Mouse (Mus musculus) olfactory bulb, adult 2 months (tissue): Measurements from ENCODE around the gene Slc26a8. TPM values are rescaled to one million over a fixed set of nuclear protein-coding genes. Genes with fewer than 3 reads are reported as not detected.

Experiments
- H3K27ac ChIP-seq: fragments of 200-500 bp; 2 replicates; pipeline ENCODE4 v1.5.1; 2012; ENCODE audit warnings: low read depth, low read length; ENCODE audit not compliant: insufficient read depth
- H3K4me1 ChIP-seq: fragments of 200-500 bp; 2 replicates; pipeline ENCODE4 v1.6.1; 2012; ENCODE audit warnings: low read length; ENCODE audit not compliant: control insufficient read depth, insufficient read depth
- H3K4me3 ChIP-seq: fragments of 200-500 bp; 2 replicates; pipeline ENCODE4 v1.5.1; 2012; ENCODE audit warnings: mild to moderate bottlenecking, low read depth, low read length, moderate library complexity; ENCODE audit not compliant: insufficient read depth
- CTCF ChIP-seq: fragments of 200-500 bp; IDR thresholded peaks from 2 replicates; pipeline ENCODE4 v1.5.1; 2012; ENCODE audit warnings: low read depth, mild to moderate bottlenecking, low read length, moderate library complexity; ENCODE audit not compliant: insufficient read depth
- POLR2A ChIP-seq: fragments of 200-500 bp; IDR thresholded peaks from 2 replicates; pipeline ENCODE4 v1.6.1; 2012; ENCODE audit warnings: mild to moderate bottlenecking, low read depth, low read length, moderate library complexity; ENCODE audit not compliant: insufficient read depth
- WGBS: fragments of 180-500 bp; shearing (Covaris S2); methylation state at CpG from one replicate; pipeline ENCODE4 v1.1.7; 2018; 5-methylcytosine and 5-hydroxymethylcytosine counted together
- polyA plus RNA-seq: library from polyadenylated mRNA; stranded (reverse); fragments of >200 nt; gene quantifications from 2 replicates; pipeline ENCODE4 v1.2.4, GENCODE M21; 2012; ENCODE audit warnings: low replicate concordance; ENCODE audit not compliant: missing spikeins, insufficient read depth, insufficient read length

The Slc26a8 gene
- polyA plus RNA-seq, 1 experiment, result not detected

- no peak overlapping the region for H3K27ac ChIP-seq
- H3K4me3 ChIP-seq, result no peak overlapping the region
- WGBS, result 67% methylated on average over 2 of the region's 2 CpGs
- no peak for TF ChIP-seq POLR2A
- TF ChIP-seq CTCF, result no peak
- peaks cover 25% of the 10 kb centered on the region for H3K4me1 ChIP-seq
Measured at GRCm38 (mm10) chr17:28694078-28694477, 4.0 kb upstream of the Slc26a8 start.

- Histone ChIP-seq H3K27ac (no peak overlapping the region), H3K4me3 (no peak overlapping the region), H3K4me1 (peaks cover 25% of the 10 kb centered on the region)
- 14% methylated on average over 3 of the region's 3 CpGs for WGBS
- TF ChIP-seq CTCF, result no peak
- no peak for TF ChIP-seq POLR2A
Measured at GRCm38 (mm10) chr17:28693086-28693485, 3.1 kb upstream of the Slc26a8 start.

GRCm38 (mm10) chr17:28692341-28692710 is 2.3 kb upstream of the Slc26a8 start:
- H3K27ac ChIP-seq, result peak overlapping the region; percentile 83
- WGBS, result under 1% methylated on average over 18 of the region's 18 CpGs
- H3K4me1 ChIP-seq, result peaks cover 20% of the 10 kb centered on the region
- peak overlapping the region; percentile 87 for H3K4me3 ChIP-seq
- no peak for TF ChIP-seq POLR2A

GRCm38 (mm10) chr17:28691687-28692340 is 1.8 kb upstream of the Slc26a8 start:
- TF ChIP-seq POLR2A (no peak), CTCF (no peak)
- H3K4me1 ChIP-seq, result peaks cover 17% of the 10 kb centered on the region

GRCm38 (mm10) chr17:28690776-28691686 is 998 bp upstream of the Slc26a8 start, which contains the start of gene Mapk14:
Gene Mapk14 (plus strand): TSS chr17:28691329.
- under 1% methylated on average over 86 of the region's 86 CpGs for WGBS
- Histone ChIP-seq H3K27ac (peak within 1 kb of the TSS; percentile 83), H3K4me3 (peak within 1 kb of the TSS; percentile 87), H3K4me1 (peaks cover 14% of the 10 kb centered on the region)
- TF ChIP-seq POLR2A, result peak; percentile 100
- TF ChIP-seq CTCF, result peak; percentile 74

More at GRCm38 (mm10) chr17:28691687-28692340, 1.8 kb upstream of the Slc26a8 start:
- Histone ChIP-seq H3K27ac (peak overlapping the region; percentile 83), H3K4me3 (peak overlapping the region; percentile 87)
- under 1% methylated on average over 53 of the region's 53 CpGs for WGBS

GRCm38 (mm10) chr17:28687354-28687753 is 2.7 kb downstream of the Slc26a8 start:
- 68% methylated on average over 4 of the region's 4 CpGs for WGBS
- TF ChIP-seq CTCF (no peak), POLR2A (no peak)
- H3K4me1 ChIP-seq, result peaks cover 7% of the 10 kb centered on the region
- H3K4me3 ChIP-seq, result no peak overlapping the region
- no peak overlapping the region for H3K27ac ChIP-seq

GRCm38 (mm10) chr17:28684631-28685030 is 5.4 kb downstream of the Slc26a8 start:
- 58% methylated on average over 19 of the region's 19 CpGs for WGBS
- H3K4me1 ChIP-seq, result peaks cover 2% of the 10 kb centered on the region
- no peak for TF ChIP-seq POLR2A
- no peak for TF ChIP-seq CTCF
- no peak overlapping the region for H3K27ac ChIP-seq
- H3K4me3 ChIP-seq, result no peak overlapping the region

GRCm38 (mm10) chr17:28683601-28684000 is 6.4 kb downstream of the Slc26a8 start:
- Histone ChIP-seq H3K27ac (no peak overlapping the region), H3K4me3 (no peak overlapping the region), H3K4me1 (no peaks in the 10 kb centered on the region)
- TF ChIP-seq POLR2A (no peak), CTCF (no peak)
- 35% methylated on average over 1 of the region's 1 CpGs for WGBS

GRCm38 (mm10) chr17:28682311-28683084 is 7.5 kb downstream of the Slc26a8 start:
- WGBS, result 76% methylated on average over 13 of the region's 13 CpGs
- no peak overlapping the region for H3K27ac ChIP-seq
- TF ChIP-seq POLR2A (no peak), CTCF (no peak)
- no peak overlapping the region for H3K4me3 ChIP-seq
- H3K4me1 ChIP-seq, result no peaks in the 10 kb centered on the region
